In the genomic region with DNA sequence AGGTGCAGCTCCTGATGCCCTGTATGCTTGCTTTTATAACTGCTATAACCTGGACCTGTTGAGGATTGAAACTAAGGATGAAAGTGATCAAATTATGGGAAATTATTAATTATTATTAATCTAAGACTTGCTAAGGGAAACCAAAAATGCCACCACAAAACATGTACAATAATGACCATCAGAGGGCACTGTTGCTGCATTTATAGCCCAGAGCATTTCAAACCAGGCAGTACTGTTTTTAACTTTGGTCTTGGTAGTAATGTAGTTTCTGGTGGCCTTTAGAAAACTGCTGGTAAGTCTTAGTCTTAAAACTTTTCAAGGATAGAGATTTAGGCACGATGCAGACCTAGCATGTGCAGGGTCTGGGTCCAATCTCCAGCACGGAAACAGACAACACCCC, we compare ENCODE assay signal across 8 mouse cellular contexts. TPM values are rescaled to one million over a fixed set of nuclear protein-coding genes. Genes with fewer than 3 reads are reported as not detected.
A peak's percentile ranks its signal among the peaks of the same experiment; 100 is the strongest.
DNase-seq lines count a peak whose midpoint lies in the region; ATAC-seq and TF ChIP-seq lines count a peak whose summit lies in the region.

No protein-coding gene starts in this region.

- no peak overlapping the region for H3K9ac ChIP-seq in midbrain, embryonic 11.5 days (ENCODE audit: low read length)
- no peak overlapping the region for H3K9ac ChIP-seq in midbrain, embryonic 15.5 days

- H3K4me1 ChIP-seq in midbrain, embryonic 11.5 days (ENCODE audit: control insufficient read depth, insufficient read depth, low read length): peaks cover 13% of the 10 kb centered on the region
- H3K4me1 ChIP-seq in midbrain, embryonic 15.5 days: peaks cover 20% of the 10 kb centered on the region
- H3K4me1 ChIP-seq in lung, adult 2 months (ENCODE audit: control insufficient read depth, insufficient read depth, low read length): no peaks in the 10 kb centered on the region

- H3K36me3 ChIP-seq in midbrain, embryonic 11.5 days (ENCODE audit: control insufficient read depth, insufficient read depth, low read length): no peaks in the 10 kb centered on the region
- no peaks in the 10 kb centered on the region for H3K36me3 ChIP-seq in midbrain, embryonic 15.5 days (replicated peaks)

- no peak for ATAC-seq in midbrain, embryonic 11.5 days (ENCODE audit: low FRiP score)
- no peak for ATAC-seq in midbrain, embryonic 15.5 days (replicated peaks)
- peak; percentile 39; the same call in 1 of the 2 replicates for ATAC-seq in granulocyte monocyte progenitor cell, adult 5-6 weeks (replicated peaks; ENCODE audit: poor library complexity, severe bottlenecking)

- DNase-seq in cerebellum, adult 11 months: peak; percentile 55
- DNase-seq in cerebellum, adult 11-12 months: no peak
- DNase-seq in midbrain, embryonic 11.5 days (ENCODE audit: low spot score, missing footprints): peak; percentile 94
- DNase-seq in brain, embryonic 18.5 days (ENCODE audit: low read depth, low spot score): peak; percentile 58
- no peak for DNase-seq in lung, adult 2 months
- peak; percentile 36 for DNase-seq in thymus, postnatal 25 days

- no peak overlapping the region for H3K4me2 ChIP-seq in midbrain, embryonic 11.5 days
- H3K4me2 ChIP-seq in midbrain, embryonic 15.5 days: no peak overlapping the region

- no peaks in the 10 kb centered on the region for H3K9me3 ChIP-seq in midbrain, embryonic 11.5 days (ENCODE audit: control insufficient read depth, low read length)
- no peaks in the 10 kb centered on the region for H3K9me3 ChIP-seq in midbrain, embryonic 15.5 days

- TF ChIP-seq POLR2A in lung, adult 2 months (IDR thresholded peaks at IDR 0.05; ENCODE audit: borderline replicate concordance, extremely low read depth, low read depth, low read length): no peak

- H3K4me3 ChIP-seq in midbrain, embryonic 11.5 days (ENCODE audit: low read depth, low read length): no peak overlapping the region
- H3K4me3 ChIP-seq in midbrain, embryonic 15.5 days: no peak overlapping the region
- H3K4me3 ChIP-seq in lung, adult 2 months (replicated peaks; ENCODE audit: extremely low read depth, low read depth, low read length): no peak overlapping the region

- H3K27ac ChIP-seq in midbrain, embryonic 11.5 days (ENCODE audit: low read depth, low read length): no peak overlapping the region
- no peak overlapping the region for H3K27ac ChIP-seq in midbrain, embryonic 15.5 days

- H3K27me3 ChIP-seq in midbrain, embryonic 11.5 days (ENCODE audit: control insufficient read depth, insufficient read depth, low read length): no peaks in the 10 kb centered on the region
- no peaks in the 10 kb centered on the region for H3K27me3 ChIP-seq in midbrain, embryonic 15.5 days (replicated peaks)

- 30% methylated on average over 2 of the region's 2 CpGs for WGBS in midbrain, embryonic 11.5 days
- 24% methylated on average over 2 of the region's 2 CpGs for WGBS in midbrain, embryonic 15.5 days
- 55% methylated on average over 2 of the region's 2 CpGs for WGBS in lung, adult 2 months

- peak; percentile 50; the same call in 1 of the 2 replicates for TF ChIP-seq CTCF in lung, adult 2 months (IDR thresholded peaks at IDR 0.05; ENCODE audit: insufficient read depth, low read length)

RNA-seq across cellular contexts. Expression of a gene that starts 3.7 kb away (rescaled TPM):
- polyA plus RNA-seq in midbrain, embryonic 11.5 days (2014; fragmentation: Nextera tagmentation; extraction: Ambion mirVana): 148 and 160 TPM in 2 replicates
- polyA plus RNA-seq in midbrain, embryonic 15.5 days (2015; fragmentation: Nextera tagmentation; extraction: Ambion mirVana): 138 and 148 TPM in 2 replicates
- total RNA-seq in granulocyte monocyte progenitor cell, adult 5-6 weeks (2014; fragmentation: Nextera tagmentation): 16.5 and 22.8 TPM in 2 replicates
- total RNA-seq in granulocyte monocyte progenitor cell, adult 5-6 weeks (2017): 21.4 and 26.3 TPM in 2 replicates
- polyA plus RNA-seq in lung, adult 2 months (2012; rRNA removed): 35.6 and 57.4 TPM in 2 replicates

Comparison
In these comparisons a context has a peak if more than half of its experiments do, and no peak if none do; other contexts are left out.
1. DNase-seq: peak in cerebellum, adult 11 months (single experiment), midbrain, embryonic 11.5 days (single experiment), brain, embryonic 18.5 days (single experiment) and thymus, postnatal 25 days (single experiment); none in cerebellum, adult 11-12 months (single experiment) and lung, adult 2 months (single experiment).